Mouse (Mus musculus): ENCODE measurements at regions not wholly inside any gene's neighbourhood (a gene's known extent, or its start where the extent isn't known, plus 50 kb on each side); places are given as distances from the start of the nearest gene placed in this dataset.
"Not testable (repeated sequence)": the region's sequence is repeated elsewhere in the genome, so short reads cannot be mapped to it uniquely, and the experiment has no call there.

DNA sequence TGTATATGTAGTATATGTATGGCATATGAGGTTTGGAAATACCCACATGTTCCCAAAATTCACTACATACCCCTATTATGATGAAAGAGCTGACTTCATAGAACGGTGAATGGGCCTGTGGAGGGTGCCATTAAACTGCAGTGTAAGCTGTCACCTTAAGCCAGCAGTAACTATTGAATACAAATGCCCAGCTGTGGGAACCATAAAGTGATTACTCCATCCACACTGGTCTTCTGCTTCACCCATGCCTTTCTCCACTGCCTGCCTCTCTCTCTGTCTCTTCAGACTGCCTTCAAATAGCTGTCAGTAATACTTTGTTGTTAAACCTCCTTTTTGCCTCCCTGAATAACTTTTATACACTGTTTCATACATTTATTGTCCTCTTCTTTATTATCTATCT is 143.5 kb upstream of the Tacstd2 start:
- not testable (repeated sequence) for TF ChIP-seq CTCF (IDR thresholded peaks at IDR 0.05); POLR2A (IDR thresholded peaks at IDR 0.05; ENCODE audit: insufficient read depth, low read depth, low read length); EP300 (IDR thresholded peaks at IDR 0.05; ENCODE audit: insufficient read depth, low read depth, low read length)
